Comparison of ENCODE assay signal across 16 mouse cellular contexts in genomic region chr5:12970987-12971386, GRCm38 (mm10).
"Had no signal": no experiment of that assay in that cellular context is flagged by ENCODE, and none has a peak within 500 bp of the region (broad histone marks: within the 10 kb centered on the region; RNA-seq: fewer than 3 reads in every experiment).

No protein-coding gene starts in this region.

- DNase-seq: kidney, postnatal 25 days; liver; liver, embryonic 13.5 days; liver, postnatal 0 days; lung, postnatal 14 days; right cerebral cortex, adult 18-20 months; right cerebral cortex, postnatal 25 days; thymus, adult 18-20 months; thymus, postnatal 25 days had no signal

- H3K4me1 ChIP-seq: limb, embryonic 12.5 days; liver, embryonic 13.5 days; midbrain, embryonic 12.5 days; neural tube, embryonic 13.5 days had no signal

- H3K4me2 ChIP-seq: limb, embryonic 12.5 days; liver, embryonic 13.5 days; lung, embryonic 15.5 days; midbrain, embryonic 12.5 days; neural tube, embryonic 13.5 days had no signal

- H3K9me3 ChIP-seq: limb, embryonic 12.5 days; liver, embryonic 13.5 days; lung, embryonic 15.5 days; megakaryocyte, embryonic 14.5 days; midbrain, embryonic 12.5 days; neural tube, embryonic 13.5 days had no signal

- H3K27ac ChIP-seq: limb, embryonic 12.5 days; liver, embryonic 13.5 days; lung, embryonic 15.5 days; macrophage; midbrain, embryonic 12.5 days; neural tube, embryonic 13.5 days had no signal

- H3K36me3 ChIP-seq: limb, embryonic 12.5 days; liver, embryonic 13.5 days; lung, embryonic 15.5 days; midbrain, embryonic 12.5 days; neural tube, embryonic 13.5 days had no signal

- H3K4me3 ChIP-seq: limb, embryonic 12.5 days; liver, embryonic 13.5 days; lung, embryonic 15.5 days; megakaryocyte, embryonic 14.5 days; midbrain, embryonic 12.5 days; neural tube, embryonic 13.5 days had no signal

- H3K9ac ChIP-seq: limb, embryonic 12.5 days; liver, embryonic 13.5 days; liver, postnatal 0 days; lung, embryonic 15.5 days; midbrain, embryonic 12.5 days; neural tube, embryonic 13.5 days had no signal

- ATAC-seq: liver, postnatal 0 days; midbrain, embryonic 16.5 days had no signal

- H3K27me3 ChIP-seq: limb, embryonic 12.5 days; liver, embryonic 13.5 days; lung, embryonic 15.5 days; megakaryocyte, embryonic 14.5 days; midbrain, embryonic 12.5 days; neural tube, embryonic 13.5 days had no signal
